Mouse (Mus musculus) midbrain, postnatal 0 days (tissue): ENCODE data around the gene Cd180. TPM values are rescaled to one million over a fixed set of nuclear protein-coding genes. Genes with fewer than 3 reads are reported as not detected.

Experiments
- ATAC-seq: fragments of 200-750 bp; cut with Nextera tagmentation; 2 replicates; pipeline ENCODE4 v1.8.0; 2017; ENCODE audit warnings: moderate number of reproducible peaks, mild to moderate bottlenecking, moderate TSS enrichment, moderate library complexity; ENCODE audit not compliant: low FRiP score
- DNase-seq: peaks from one replicate; pipeline ENCODE4 v3.0.0-alpha.2; 2015; ENCODE audit warnings: low spot score
- H3K27ac ChIP-seq: fragments of 300-500 bp; sonication (generic); 2 replicates; pipeline ENCODE4 v1.5.1; 2014; ENCODE audit warnings: low read depth, mild to moderate bottlenecking, low read length, mixed read lengths
- H3K27me3 ChIP-seq: fragments of 300-500 bp; sonication (generic); 2 replicates; pipeline ENCODE4 v1.6.1; 2014; ENCODE audit warnings: low read length, control low read depth, mixed read lengths; ENCODE audit not compliant: insufficient read depth
- H3K36me3 ChIP-seq: fragments of 300-500 bp; sonication (generic); 2 replicates; pipeline ENCODE4 v1.6.1; 2014; ENCODE audit warnings: low read length, control low read depth, mixed read lengths; ENCODE audit not compliant: insufficient read depth
- H3K4me1 ChIP-seq: fragments of 300-500 bp; sonication (generic); 2 replicates; pipeline ENCODE4 v1.6.1; 2014; ENCODE audit warnings: mild to moderate bottlenecking, control low read depth, antibody characterized with exemption, low read length, mixed read lengths; ENCODE audit not compliant: insufficient read depth
- H3K4me2 ChIP-seq: fragments of 300-500 bp; sonication (generic); 2 replicates; pipeline ENCODE4 v1.6.1; 2014; ENCODE audit warnings: low read depth, mild to moderate bottlenecking, low read length, mixed read lengths; ENCODE audit not compliant: poor library complexity, severe bottlenecking
- H3K4me3 ChIP-seq: fragments of 300-500 bp; sonication (generic); 2 replicates; pipeline ENCODE4 v1.5.1; 2014; ENCODE audit warnings: low read depth, mild to moderate bottlenecking, low read length, moderate library complexity
- H3K9ac ChIP-seq: fragments of 300-500 bp; sonication (generic); replicated peaks from 2 replicates; pipeline ENCODE4 v1.6.1; 2014; ENCODE audit warnings: mild to moderate bottlenecking, low read length, moderate library complexity, mixed read lengths; ENCODE audit not compliant: poor library complexity, severe bottlenecking
- H3K9me3 ChIP-seq: fragments of 300-500 bp; sonication (generic); 2 replicates; pipeline ENCODE4 v1.6.1; 2016; ENCODE audit warnings: low read length, control low read depth
- CTCF ChIP-seq: IDR thresholded peaks from 2 replicates; pipeline ENCODE4 v1.5.1; 2016; ENCODE audit warnings: antibody characterized with exemption, mild to moderate bottlenecking
- WGBS: fragments of 180-500 bp; shearing (Covaris S2); extraction: QIAGEN DNeasy Blood & Tissue Kit; methylation state at CpG from one replicate; pipeline ENCODE4 v1.1.7; 2014; 5-methylcytosine and 5-hydroxymethylcytosine counted together
- polyA plus RNA-seq: library from polyadenylated mRNA; unstranded; fragments of >200 nt; fragmentation: Nextera tagmentation; extraction: Ambion mirVana; gene quantifications from 2 replicates; pipeline ENCODE4 v1.2.1, GENCODE M21; 2015
- total RNA-seq: library from RNA; depleted of rRNA; stranded (reverse); fragments of >200 nt; gene quantifications from 2 replicates; pipeline ENCODE4 v1.2.3, GENCODE M21; 2014

Cd180 gene
- total and polyA plus RNA-seq, 2 experiments from 2014 or later, result 0.60 to 1.3 TPM

- WGBS, result 93% methylated on average over 1 of the region's 1 CpGs
Observed at GRCm38 (mm10) chr13:102688121-102688520, 5.2 kb upstream of the Cd180 start.

GRCm38 (mm10) chr13:102689201-102690090 lies 3.9 kb upstream of the Cd180 start:
- H3K9ac ChIP-seq, result no peak overlapping the region
- TF ChIP-seq CTCF, result no peak
- H3K36me3 ChIP-seq, result no peaks in the 10 kb centered on the region
- H3K9me3 ChIP-seq, result no peaks in the 10 kb centered on the region
- DNase-seq (no peak), ATAC-seq (no peak)
- 86% methylated on average over 6 of the region's 6 CpGs for WGBS
- no peaks in the 10 kb centered on the region for H3K4me1 ChIP-seq
- H3K4me2 ChIP-seq, result no peak overlapping the region
- H3K27ac ChIP-seq, result no peak overlapping the region
- no peaks in the 10 kb centered on the region for H3K27me3 ChIP-seq
- no peak overlapping the region for H3K4me3 ChIP-seq

More at GRCm38 (mm10) chr13:102688121-102688520, 5.2 kb upstream of the Cd180 start:
- H3K4me1 ChIP-seq, result no peaks in the 10 kb centered on the region
- H3K36me3 ChIP-seq, result no peaks in the 10 kb centered on the region
- H3K4me3 ChIP-seq, result no peak overlapping the region
- H3K27me3 ChIP-seq, result no peaks in the 10 kb centered on the region
- no peak for TF ChIP-seq CTCF
- no peaks in the 10 kb centered on the region for H3K9me3 ChIP-seq
- no peak overlapping the region for H3K4me2 ChIP-seq
- H3K27ac ChIP-seq, result no peak overlapping the region
- DNase-seq, result no peak
- ATAC-seq, result no peak
- no peak overlapping the region for H3K9ac ChIP-seq

GRCm38 (mm10) chr13:102690184-102690583 lies 3.2 kb upstream of the Cd180 start:
- Histone ChIP-seq H3K4me2 (no peak overlapping the region), H3K4me3 (no peak overlapping the region), H3K4me1 (no peaks in the 10 kb centered on the region), H3K27ac (no peak overlapping the region), H3K27me3 (no peaks in the 10 kb centered on the region), H3K36me3 (no peaks in the 10 kb centered on the region), H3K9me3 (no peaks in the 10 kb centered on the region), H3K9ac (no peak overlapping the region)
- WGBS, result 91% methylated on average over 5 of the region's 5 CpGs
- no peak for TF ChIP-seq CTCF
- DNase-seq (no peak), ATAC-seq (no peak)

GRCm38 (mm10) chr13:102691408-102692150 lies 1.8 kb upstream of the Cd180 start:
- H3K9ac ChIP-seq, result no peak overlapping the region
- no peak for TF ChIP-seq CTCF
- H3K4me3 ChIP-seq, result no peak overlapping the region
- no peak for DNase-seq
- H3K4me2 ChIP-seq, result no peak overlapping the region
- WGBS, result 47% methylated on average over 11 of the region's 11 CpGs
- no peaks in the 10 kb centered on the region for H3K27me3 ChIP-seq
- no peak overlapping the region for H3K27ac ChIP-seq
- no peaks in the 10 kb centered on the region for H3K9me3 ChIP-seq
- ATAC-seq, result no peak
- no peaks in the 10 kb centered on the region for H3K36me3 ChIP-seq
- H3K4me1 ChIP-seq, result no peaks in the 10 kb centered on the region

- WGBS, result 88% methylated on average over 7 of the region's 7 CpGs
- Histone ChIP-seq H3K9me3 (no peaks in the 10 kb centered on the region), H3K9ac (no peak overlapping the region), H3K4me2 (no peak overlapping the region), H3K4me3 (no peak overlapping the region), H3K4me1 (peaks cover 6% of the 10 kb centered on the region; the same call in 1 of the 2 replicates), H3K27me3 (no peaks in the 10 kb centered on the region), H3K27ac (no peak overlapping the region), H3K36me3 (no peaks in the 10 kb centered on the region)
- DNase-seq, result no peak
- TF ChIP-seq CTCF, result no peak
- ATAC-seq, result no peak
Observed at GRCm38 (mm10) chr13:102694154-102694553, 796 bp downstream of the Cd180 start.
